31 mouse cellular contexts compared by ENCODE assay signal in the genomic region with DNA sequence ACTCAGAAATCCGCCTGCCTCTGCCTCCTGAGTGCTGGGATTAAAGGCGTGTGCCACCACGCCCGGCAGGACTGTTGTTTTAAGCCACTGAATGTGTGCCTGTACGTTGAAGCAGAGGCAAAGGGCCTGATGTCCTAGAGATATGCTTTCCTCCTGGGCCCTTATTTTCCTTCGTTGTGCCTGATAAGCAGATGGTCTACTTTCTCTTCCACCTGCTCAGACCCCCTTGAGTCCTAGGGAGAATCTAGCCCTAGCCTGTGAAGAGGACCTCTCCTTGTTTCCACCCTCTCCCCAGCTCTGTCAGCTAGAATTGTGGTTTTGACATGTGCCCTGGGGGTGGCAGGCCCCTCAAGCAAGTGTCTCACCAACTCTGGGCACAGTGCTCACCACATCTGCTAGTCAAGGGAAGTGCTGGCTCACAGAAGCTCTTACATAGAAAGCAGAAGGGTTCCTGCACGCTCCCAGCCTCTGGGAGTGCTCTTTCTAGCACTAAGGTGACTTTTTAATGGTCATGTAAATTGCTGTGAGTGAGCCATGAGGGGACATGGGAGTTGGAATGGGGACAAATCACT. TPM values are rescaled to one million over a fixed set of nuclear protein-coding genes. Genes with fewer than 3 reads are reported as not detected.
A peak's percentile ranks its signal among the peaks of the same experiment; 100 is the strongest.
DNase-seq lines count a peak whose midpoint lies in the region; ATAC-seq and TF ChIP-seq lines count a peak whose summit lies in the region.
"Had no signal": no experiment of that assay in that cellular context is flagged by ENCODE, and none has a peak within 500 bp of the region (broad histone marks: within the 10 kb centered on the region; RNA-seq: fewer than 3 reads in every experiment).

No protein-coding gene starts in this region.

- H3K4me1 ChIP-seq in G1E (ENCODE audit: insufficient read depth, low read depth, low read length): peaks cover 46% of the 10 kb centered on the region
- peaks cover 30% of the 10 kb centered on the region for H3K4me1 ChIP-seq in liver, embryonic 12.5 days
- H3K4me1 ChIP-seq: embryonic facial prominence, embryonic 15.5 days; forebrain, embryonic 10.5 days; hindbrain, embryonic 15.5 days; limb, embryonic 12.5 days; midbrain, embryonic 15.5 days; neural tube, embryonic 13.5 days had no signal

- 37% methylated on average over 7 of the region's 7 CpGs for WGBS in liver, embryonic 12.5 days (ENCODE audit: insufficient replicate concordance)

- H3K27me3 ChIP-seq in G1E (ENCODE audit: insufficient read depth, low read length): no peaks in the 10 kb centered on the region
- no peaks in the 10 kb centered on the region for H3K27me3 ChIP-seq in liver, embryonic 12.5 days (replicated peaks)
- H3K27me3 ChIP-seq: embryonic facial prominence, embryonic 15.5 days; hindbrain, embryonic 15.5 days; limb, embryonic 12.5 days; midbrain, embryonic 15.5 days; neural tube, embryonic 13.5 days had no signal

- peak; percentile 60 for ATAC-seq in G1E (ENCODE audit: extremely low read depth, insufficient number of reproducible peaks, low FRiP score, poor library complexity, severe bottlenecking)
- peak; percentile 81 for ATAC-seq in liver, embryonic 12.5 days
- peak; percentile 59 for ATAC-seq in megakaryocyte, adult 5-6 weeks (ENCODE audit: poor library complexity, severe bottlenecking)
- ATAC-seq in monocyte, adult 5-6 weeks (replicated peaks; ENCODE audit: insufficient number of reproducible peaks, low FRiP score, low TSS enrichment, poor library complexity, severe bottlenecking): no peak
- ATAC-seq: CD4-positive, CD25-positive, alpha-beta regulatory T cell, adult 4 months; forebrain, embryonic 16.5 days; midbrain, embryonic 15.5 days had no signal

- H3K9me3 ChIP-seq in G1E (replicated peaks): peaks cover 11% of the 10 kb centered on the region; the same call in 1 of the 2 replicates
- peaks cover 5% of the 10 kb centered on the region; the same call in 1 of the 2 replicates for H3K9me3 ChIP-seq in liver, embryonic 12.5 days (replicated peaks)
- H3K9me3 ChIP-seq: embryonic facial prominence, embryonic 15.5 days; forebrain, embryonic 10.5 days; hindbrain, embryonic 15.5 days; limb, embryonic 12.5 days; midbrain, embryonic 15.5 days; neural tube, embryonic 13.5 days had no signal

- DNase-seq in G1E (ENCODE audit: low spot score): peak; percentile 60
- DNase-seq in brain, adult 2 months (ENCODE audit: low read depth, low spot score): peak; percentile 21
- DNase-seq in lung, postnatal 4 days: no peak
- no peak for DNase-seq in gastrocnemius, postnatal 14 days
- DNase-seq: adrenal gland, adult 2 months; cerebellum, adult 2 months; cerebellum, postnatal 36 days; gastrocnemius, postnatal 36 days; heart, postnatal 36 days; kidney, adult 8-10 months; kidney, postnatal 14 days; layer of hippocampus, postnatal 36 days; lung, adult 2 months; lung, postnatal 14 days; thymus, adult 18-20 months; thymus, postnatal 36 days had no signal

- no peak for TF ChIP-seq CTCF in G1E (IDR thresholded peaks at IDR 0.05; ENCODE audit: low read depth, low read length)

- intact Hi-C loops in gastrocnemius, postnatal 14 days (cut with DNase I; ENCODE audit: low total_unique reads): no loop called here

- H3K27ac ChIP-seq in liver, embryonic 12.5 days: peak overlapping the region; percentile 88
- H3K27ac ChIP-seq: embryonic facial prominence, embryonic 15.5 days; forebrain, embryonic 10.5 days; hindbrain, embryonic 15.5 days; limb, embryonic 12.5 days; midbrain, embryonic 15.5 days; neural tube, embryonic 13.5 days had no signal

- no peak overlapping the region for H3K4me3 ChIP-seq in G1E (ENCODE audit: low read depth, low read length)
- H3K4me3 ChIP-seq in liver, embryonic 12.5 days: no peak overlapping the region
- H3K4me3 ChIP-seq: embryonic facial prominence, embryonic 15.5 days; forebrain, embryonic 10.5 days; hindbrain, embryonic 15.5 days; limb, embryonic 12.5 days; midbrain, embryonic 15.5 days; myocyte; neural tube, embryonic 13.5 days had no signal

- H3K4me2 ChIP-seq in liver, embryonic 12.5 days: no peak overlapping the region
- H3K4me2 ChIP-seq: embryonic facial prominence, embryonic 15.5 days; hindbrain, embryonic 15.5 days; limb, embryonic 12.5 days; midbrain, embryonic 15.5 days; neural tube, embryonic 13.5 days had no signal

- H3K9ac ChIP-seq in liver, embryonic 12.5 days: peak overlapping the region; percentile 46
- H3K9ac ChIP-seq: embryonic facial prominence, embryonic 15.5 days; hindbrain, embryonic 15.5 days; limb, embryonic 12.5 days; midbrain, embryonic 15.5 days; neural tube, embryonic 13.5 days had no signal

- no peaks in the 10 kb centered on the region for H3K36me3 ChIP-seq in G1E (replicated peaks)
- H3K36me3 ChIP-seq in liver, embryonic 12.5 days: 0 out of 2 replicates have a peak, but pooled peaks cover 3% of the 10 kb centered on the region
- H3K36me3 ChIP-seq: embryonic facial prominence, embryonic 15.5 days; forebrain, embryonic 10.5 days; hindbrain, embryonic 15.5 days; limb, embryonic 12.5 days; midbrain, embryonic 15.5 days; neural tube, embryonic 13.5 days had no signal

RNA-seq across cellular contexts. Expression of a gene that starts 9.0 kb away (rescaled TPM):
- total RNA-seq in G1E (2014; fragmentation: Nextera tagmentation) (not detected in 2 replicates), G1E (2017) (not detected in 2 replicates)
- not detected in 2 replicates for polyA plus RNA-seq in G1E (2012)
- polyA plus RNA-seq in liver, embryonic 12.5 days (2016; fragmentation: Nextera tagmentation; extraction: Ambion mirVana): 6.0 and 8.5 TPM in 2 replicates
- 121 and 124 TPM in 2 replicates for total RNA-seq in megakaryocyte, adult 5-6 weeks (2015)
- 79.0 and 92.1 TPM in 2 replicates for total RNA-seq in megakaryocyte, adult 5-6 weeks (2017)
- total RNA-seq in monocyte, adult 5-6 weeks (2017): not detected in 3 replicates
- not detected for total RNA-seq in gastrocnemius, postnatal 14 days (2021)
- total RNA-seq: adrenal gland, adult 2 months; gastrocnemius, postnatal 36 days; heart, adult 8-10 months; heart, postnatal 36 days; layer of hippocampus, adult 18-20 months; layer of hippocampus, postnatal 36 days; left cerebral cortex, postnatal 14 days had no signal
- polyA plus RNA-seq: adrenal gland, adult 2 months; CD4-positive, CD25-positive, alpha-beta regulatory T cell, adult 4 months; cerebellum, adult 2 months; forebrain, embryonic 10.5 days; forebrain, embryonic 16.5 days; hindbrain, embryonic 15.5 days; limb, embryonic 12.5 days; midbrain, embryonic 15.5 days; myocyte had no signal

Comparison
In these comparisons a context has a peak if more than half of its experiments do, and no peak if none do; other contexts are left out.
1. DNase-seq: peak in G1E (single experiment) and brain, adult 2 months (single experiment); none in lung, postnatal 4 days (0 of 2) and gastrocnemius, postnatal 14 days (single experiment).
2. RNA of a gene that starts 9.0 kb away (total RNA-seq): 79.0 to 124 TPM in megakaryocyte, adult 5-6 weeks; not detected in G1E, not detected in monocyte, adult 5-6 weeks and not detected in gastrocnemius, postnatal 14 days; every median in the first group is over 10 times any median in the second.